Mouse (Mus musculus) right cerebral cortex, postnatal 25 days (tissue): ENCODE results near the gene Ttc6.

ENCODE experiments used
- DNase-seq: peaks from one replicate; pipeline ENCODE4 v3.0.0; 2022

Gene Ttc6

DNA sequence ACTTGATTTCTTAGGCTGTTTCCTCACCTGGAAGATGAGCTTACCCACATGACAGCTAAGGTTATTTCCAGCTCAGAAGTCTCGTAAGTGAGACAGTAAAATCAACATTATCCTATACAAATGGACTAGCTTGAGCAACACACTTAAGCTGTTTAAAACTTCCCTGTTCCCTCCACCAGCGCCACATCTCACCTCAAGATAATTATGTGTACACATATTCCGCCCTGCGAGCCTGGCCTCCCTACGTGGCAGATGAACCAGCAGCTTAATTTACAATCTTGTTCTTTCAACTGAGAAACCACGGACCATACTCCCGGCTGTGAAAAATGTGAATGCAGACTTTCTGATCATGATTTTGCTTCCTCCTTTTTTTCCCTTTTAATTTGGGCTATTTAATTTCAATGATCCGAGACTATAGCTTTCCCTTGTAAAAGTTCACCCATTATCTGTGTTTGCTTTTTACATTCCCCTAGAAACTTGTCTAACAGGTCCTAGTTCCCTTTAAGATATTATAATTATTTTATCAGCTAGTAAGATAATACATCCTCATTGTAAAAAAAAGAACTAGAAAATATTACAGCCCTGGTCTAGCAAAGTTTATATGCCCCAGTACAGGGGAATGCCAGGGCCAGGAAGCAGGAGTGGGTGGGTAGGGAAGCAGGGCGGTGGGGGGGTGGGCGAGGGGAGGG lies 99.2 kb downstream of the Ttc6 start:
- DNase-seq, result no peak

DNA sequence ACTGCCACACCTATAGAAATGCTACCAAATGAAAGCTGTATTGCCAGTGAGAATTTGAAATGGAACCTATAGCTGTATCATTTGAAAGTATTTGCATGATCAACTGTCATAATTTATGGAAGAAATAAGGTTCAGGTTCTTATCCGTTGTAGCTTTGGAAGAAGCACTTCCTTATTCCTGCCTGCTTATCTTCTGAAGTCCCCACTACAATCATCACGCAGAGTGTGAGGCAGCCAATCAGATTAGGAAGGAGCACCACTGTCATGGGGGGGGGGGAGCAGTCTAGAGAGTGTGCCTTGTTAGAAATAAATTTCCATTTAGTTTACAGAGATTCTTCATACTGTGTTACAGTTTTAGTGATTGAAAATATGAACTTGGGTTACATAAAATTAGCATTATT lies 108.5 kb downstream of the Ttc6 start:
- DNase-seq, result no peak

DNA sequence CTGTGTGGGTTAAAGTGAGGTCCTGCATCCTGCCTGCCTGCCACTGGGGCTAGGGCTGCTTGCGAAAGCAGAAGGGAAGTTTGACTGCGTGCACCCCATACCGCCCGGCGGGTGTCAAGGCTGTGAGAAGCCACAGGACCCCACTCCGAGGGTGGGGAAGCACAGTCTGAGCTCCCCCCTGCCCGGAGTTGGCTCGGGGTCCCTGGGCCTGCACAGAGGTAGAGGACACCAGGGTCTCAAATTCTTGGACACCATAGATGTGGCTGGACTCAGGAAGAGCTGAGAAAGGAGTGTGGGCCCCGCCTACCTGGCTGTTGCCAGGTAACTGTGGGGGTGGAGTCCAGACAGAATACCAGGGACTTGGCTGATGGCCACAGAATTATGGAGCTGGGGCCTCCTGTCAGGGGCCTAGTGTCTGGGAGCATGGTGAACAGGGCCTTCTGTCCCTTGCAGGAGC lies 121.1 kb downstream of the Ttc6 start:
- DNase-seq, result no peak

GRCm38 (mm10) chr12:57709966-57710365 lies 146.1 kb downstream of the Ttc6 start:
- no peak for DNase-seq

DNA sequence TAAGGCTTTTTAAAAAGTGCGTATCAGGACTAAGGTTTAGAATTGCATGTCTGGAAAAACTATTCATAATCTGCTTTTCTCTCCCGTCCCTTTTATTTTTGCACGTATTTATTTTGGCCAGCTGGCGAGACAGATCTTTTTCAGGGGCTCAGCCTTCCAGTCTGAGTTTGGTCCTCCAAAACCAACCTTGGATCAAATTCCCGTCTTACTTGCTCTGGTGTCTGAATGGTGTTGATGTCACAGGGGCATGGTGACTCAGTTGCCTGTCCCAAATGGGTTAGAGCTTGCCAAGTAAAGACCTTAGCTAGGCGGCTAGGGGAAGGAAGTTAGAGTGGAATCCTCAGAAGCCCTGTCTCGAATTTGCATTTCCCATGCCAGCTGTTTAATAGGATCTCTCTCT lies 200.8 kb downstream of the Ttc6 start:
- no peak for DNase-seq

- DNase-seq, result peak; percentile 27
Measured at GRCm38 (mm10) chr12:57776290-57776997, 212.5 kb downstream of the Ttc6 start.

DNA sequence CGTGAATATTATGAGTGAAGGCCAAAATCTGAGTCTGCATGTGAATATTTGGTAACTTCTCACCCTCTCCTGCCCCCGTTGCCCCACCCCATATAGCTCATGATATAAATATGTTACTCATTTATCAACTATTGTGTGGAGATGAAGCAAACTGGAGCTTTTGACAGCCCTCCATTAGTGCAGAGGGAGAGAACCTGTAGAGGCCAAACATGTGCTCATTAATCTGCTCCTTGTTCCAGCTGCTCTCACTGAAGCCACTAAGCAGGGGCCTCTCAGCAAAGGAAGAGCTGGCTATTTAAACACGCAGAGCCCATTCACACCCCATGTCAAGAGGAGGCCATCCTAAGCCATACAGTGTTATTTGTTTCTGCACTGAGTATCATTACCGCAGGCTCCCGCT lies 218.0 kb downstream of the Ttc6 start:
- DNase-seq, result no peak

- peak; percentile 9 for DNase-seq
Measured at GRCm38 (mm10) chr12:57787471-57787870, 223.6 kb downstream of the Ttc6 start.
